Mouse (Mus musculus) C2C12 (cell line): ENCODE measurements at regions not wholly inside any gene's neighbourhood (a gene's known extent, or its start where the extent isn't known, plus 50 kb on each side); places are given as distances from the start of the nearest gene placed in this dataset.
A peak's percentile ranks its signal among the peaks of the same experiment; 100 is the strongest.

Source experiments
- H3K27me3 ChIP-seq: one replicate; pipeline ENCODE4 v1.6.1; 2011; ENCODE audit not compliant: control insufficient read depth, insufficient read depth, insufficient read length
- H3K36me3 ChIP-seq: one replicate; pipeline ENCODE4 v1.6.1; 2011; ENCODE audit not compliant: control insufficient read depth, insufficient read depth
- H3K4me3 ChIP-seq: one replicate; pipeline ENCODE4 v1.5.1; 2011; ENCODE audit warnings: mild to moderate bottlenecking, control low read depth; ENCODE audit not compliant: poor library complexity, insufficient read depth, severe bottlenecking
- H3K79me2 ChIP-seq: one replicate; pipeline ENCODE4 v1.6.1; 2011; ENCODE audit not compliant: control insufficient read depth, insufficient read depth
- H3K79me3 ChIP-seq: one replicate; pipeline ENCODE4 v1.6.1; 2011; ENCODE audit warnings: low read depth, control low read depth
- H3ac ChIP-seq: one replicate; pipeline ENCODE3; 2011; ENCODE audit warnings: low read depth; ENCODE audit not compliant: control insufficient read depth, insufficient read length
- CEBPB ChIP-seq: IDR thresholded peaks from one replicate; pipeline ENCODE4 v1.6.1; 2011; ENCODE audit warnings: low read depth, mild to moderate bottlenecking, control low read depth, moderate library complexity
- CTCF ChIP-seq: IDR thresholded peaks from one replicate; pipeline ENCODE4 v1.5.1; 2011; ENCODE audit not compliant: control insufficient read depth, insufficient read depth, insufficient read length
- FOSL1 ChIP-seq: IDR thresholded peaks from one replicate; pipeline ENCODE4 v1.8.0; 2011; ENCODE audit warnings: mild to moderate bottlenecking, low read length; ENCODE audit not compliant: poor library complexity, insufficient read depth, severe bottlenecking
- MAX ChIP-seq: IDR thresholded peaks from one replicate; pipeline ENCODE4 v1.6.1; 2011; ENCODE audit warnings: mild to moderate bottlenecking, control low read depth
- MYOD1 ChIP-seq: IDR thresholded peaks from one replicate; pipeline ENCODE4 v1.6.1; 2011; ENCODE audit warnings: low read depth; ENCODE audit not compliant: control insufficient read depth, insufficient read length
- MYOG ChIP-seq: IDR thresholded peaks from one replicate; pipeline ENCODE4 v1.6.1; 2011; ENCODE audit not compliant: control insufficient read depth, insufficient read length; ENCODE audit errors: extremely low read depth
- USF1 ChIP-seq: IDR thresholded peaks from one replicate; pipeline ENCODE4 v1.6.1; 2011; ENCODE audit warnings: low read depth, mild to moderate bottlenecking, control low read depth, moderate library complexity

GRCm38 (mm10) chr2:157633286-157633685, 62.2 kb upstream of the Blcap start:
- Histone ChIP-seq H3K36me3 (no peaks in the 10 kb centered on the region), H3K4me3 (no peak overlapping the region), H3ac (no peak overlapping the region), H3K79me3 (no peaks in the 10 kb centered on the region), H3K27me3 (peaks cover 15% of the 10 kb centered on the region), H3K79me2 (no peaks in the 10 kb centered on the region)
- TF ChIP-seq MAX (no peak), CEBPB (no peak), CTCF (no peak), FOSL1 (no peak), USF1 (no peak), MYOG (no peak)

- H3K79me3 ChIP-seq: no peaks in the 10 kb centered on the region
- no peaks in the 10 kb centered on the region for H3K79me2 ChIP-seq
- H3ac ChIP-seq: no peak overlapping the region
- H3K27me3 ChIP-seq: peaks cover 13% of the 10 kb centered on the region
- H3K36me3 ChIP-seq: no peaks in the 10 kb centered on the region
- TF ChIP-seq USF1 (no peak), MYOG (no peak), CTCF (peak; percentile 91), FOSL1 (no peak)
- no peak overlapping the region for H3K4me3 ChIP-seq
Measured at GRCm38 (mm10) chr2:157635670-157636069, 64.6 kb upstream of the Blcap start.

- Histone ChIP-seq H3ac (no peak overlapping the region), H3K79me2 (no peaks in the 10 kb centered on the region), H3K4me3 (no peak overlapping the region), H3K27me3 (peaks cover 13% of the 10 kb centered on the region), H3K36me3 (no peaks in the 10 kb centered on the region), H3K79me3 (no peaks in the 10 kb centered on the region)
- no peak for TF ChIP-seq FOSL1
Measured at GRCm38 (mm10) chr2:157640873-157641272, 69.8 kb upstream of the Blcap start.

- H3K36me3 ChIP-seq: no peaks in the 10 kb centered on the region
- H3K79me2 ChIP-seq: no peaks in the 10 kb centered on the region
- no peak overlapping the region for H3ac ChIP-seq
- H3K79me3 ChIP-seq: no peaks in the 10 kb centered on the region
- TF ChIP-seq CEBPB: no peak
- TF ChIP-seq CTCF: no peak
- no peak for TF ChIP-seq MAX
- no peak for TF ChIP-seq MYOG
- no peak for TF ChIP-seq USF1
- TF ChIP-seq FOSL1: no peak
- TF ChIP-seq MYOD1: no peak
- no peak overlapping the region for H3K4me3 ChIP-seq
- no peaks in the 10 kb centered on the region for H3K27me3 ChIP-seq
Measured at GRCm38 (mm10) chr2:157663584-157664375, 73.4 kb upstream of the Ctnnbl1 start.

GRCm38 (mm10) chr2:157664481-157664880, 72.7 kb upstream of the Ctnnbl1 start:
- H3K36me3 ChIP-seq: no peaks in the 10 kb centered on the region
- no peaks in the 10 kb centered on the region for H3K79me2 ChIP-seq
- peaks cover 1% of the 10 kb centered on the region for H3K27me3 ChIP-seq
- H3K4me3 ChIP-seq: no peak overlapping the region
- no peaks in the 10 kb centered on the region for H3K79me3 ChIP-seq
- no peak for TF ChIP-seq CTCF
- no peak for TF ChIP-seq MAX
- no peak for TF ChIP-seq FOSL1
- no peak for TF ChIP-seq USF1
- TF ChIP-seq CEBPB: no peak
- TF ChIP-seq MYOD1: no peak
- no peak for TF ChIP-seq MYOG
- H3ac ChIP-seq: no peak overlapping the region

- Histone ChIP-seq H3ac (no peak overlapping the region), H3K79me3 (no peaks in the 10 kb centered on the region), H3K27me3 (peaks cover 31% of the 10 kb centered on the region), H3K4me3 (no peak overlapping the region), H3K79me2 (no peaks in the 10 kb centered on the region), H3K36me3 (no peaks in the 10 kb centered on the region)
- TF ChIP-seq MYOG (no peak), CEBPB (no peak), USF1 (no peak), MYOD1 (no peak), MAX (no peak), CTCF (no peak), FOSL1 (no peak)
Measured at GRCm38 (mm10) chr2:157670191-157670590, 67.0 kb upstream of the Ctnnbl1 start.
